Mouse (Mus musculus) ES-E14 (cell line): ENCODE data around the gene Foxred1.

Experiments used
- CHD2 ChIP-seq: IDR thresholded peaks from 2 replicates; pipeline ENCODE4 v1.6.1; 2014; ENCODE audit warnings: mild to moderate bottlenecking, low read depth, low read length, inconsistent platforms
- HCFC1 ChIP-seq: IDR thresholded peaks from 2 replicates; pipeline ENCODE4 v1.6.1; 2012; ENCODE audit warnings: low read length, inconsistent platforms, borderline replicate concordance; ENCODE audit not compliant: insufficient read depth
- ZC3H11A ChIP-seq: IDR thresholded peaks from 2 replicates; pipeline ENCODE4 v1.6.1; 2012; ENCODE audit warnings: low read depth, mild to moderate bottlenecking, inconsistent platforms, low read length, borderline replicate concordance
- ZNF384 ChIP-seq: IDR thresholded peaks from 2 replicates; pipeline ENCODE4 v1.6.1; 2012; ENCODE audit warnings: low read depth, low read length, inconsistent platforms

- no peak for TF ChIP-seq ZNF384
- TF ChIP-seq HCFC1 = no peak
- no peak for TF ChIP-seq CHD2
- no peak for TF ChIP-seq ZC3H11A
Measured at GRCm38 (mm10) chr9:35238371-35238770, 27.5 kb upstream of the Foxred1 start.
